Mouse (Mus musculus) erythroblast, embryonic 14.5 days (primary cell): ENCODE data around the gene Aldh1a1. TPM values are rescaled to one million over a fixed set of nuclear protein-coding genes. Genes with fewer than 3 reads are reported as not detected.
"Not testable (repeated sequence)": the region's sequence is repeated elsewhere in the genome, so short reads cannot be mapped to it uniquely, and the experiment has no call there.

ENCODE experiments used
- H3K27me3 ChIP-seq: 2 replicates; pipeline ENCODE4 v1.6.1; 2012; ENCODE audit warnings: inconsistent platforms; ENCODE audit not compliant: control insufficient read depth
- H3K36me3 ChIP-seq: 2 replicates; pipeline ENCODE4 v1.6.1; 2012; ENCODE audit warnings: mild to moderate bottlenecking, inconsistent platforms; ENCODE audit not compliant: control insufficient read depth
- H3K4me1 ChIP-seq: 2 replicates; pipeline ENCODE4 v1.6.1; 2012; ENCODE audit warnings: inconsistent platforms; ENCODE audit not compliant: control insufficient read depth
- H3K4me3 ChIP-seq: replicated peaks from 2 replicates; pipeline ENCODE3; 2012; ENCODE audit warnings: moderate library complexity, mild to moderate bottlenecking, inconsistent platforms
- H3K9me3 ChIP-seq: 2 replicates; pipeline ENCODE4 v1.6.1; 2012; ENCODE audit warnings: low read length, inconsistent platforms, mixed read lengths; ENCODE audit not compliant: control insufficient read depth
- GATA1 ChIP-seq: IDR thresholded peaks from 2 replicates; pipeline ENCODE4 v1.6.1; 2012; ENCODE audit warnings: low read length, inconsistent platforms, mixed read lengths
- TAL1 ChIP-seq: IDR thresholded peaks from 3 replicates; pipeline ENCODE4 v1.6.1; 2012; ENCODE audit warnings: low read length, inconsistent platforms, mixed read lengths
- polyA plus RNA-seq: library from polyadenylated mRNA; stranded (reverse); fragments of >175 nt; gene quantifications from 2 replicates; pipeline ENCODE4 v1.2.3, GENCODE M21; 2012

Gene Aldh1a1
- polyA plus RNA-seq, 1 experiment = not detected

- Histone ChIP-seq H3K27me3 (no peaks in the 10 kb centered on the region), H3K9me3 (no peaks in the 10 kb centered on the region), H3K4me1 (no peaks in the 10 kb centered on the region), H3K36me3 (no peaks in the 10 kb centered on the region), H3K4me3 (no peak overlapping the region)
- no peak for TF ChIP-seq TAL1
- no peak for TF ChIP-seq GATA1
Measured at GRCm38 (mm10) chr19:20614252-20614930, 121.9 kb downstream of the Aldh1a1 start.

- no peaks in the 10 kb centered on the region for H3K27me3 ChIP-seq
- no peaks in the 10 kb centered on the region for H3K36me3 ChIP-seq
- H3K4me1 ChIP-seq = no peaks in the 10 kb centered on the region
- TF ChIP-seq TAL1 (no peak), GATA1 (no peak)
- no peak overlapping the region for H3K4me3 ChIP-seq
- H3K9me3 ChIP-seq = no peaks in the 10 kb centered on the region
Measured at GRCm38 (mm10) chr19:20622434-20622833, 129.9 kb downstream of the Aldh1a1 start.

- H3K4me1 ChIP-seq = no peaks in the 10 kb centered on the region
- no peaks in the 10 kb centered on the region for H3K9me3 ChIP-seq
- no peak overlapping the region for H3K4me3 ChIP-seq
- H3K27me3 ChIP-seq = no peaks in the 10 kb centered on the region
- TF ChIP-seq TAL1 (no peak), GATA1 (no peak)
- no peaks in the 10 kb centered on the region for H3K36me3 ChIP-seq
Measured at GRCm38 (mm10) chr19:20623416-20623815, 130.9 kb downstream of the Aldh1a1 start.

GRCm38 (mm10) chr19:20631020-20631419 is 138.5 kb downstream of the Aldh1a1 start:
- TF ChIP-seq TAL1 = no peak
- TF ChIP-seq GATA1 = no peak
- Histone ChIP-seq H3K36me3 (no peaks in the 10 kb centered on the region), H3K27me3 (no peaks in the 10 kb centered on the region), H3K4me3 (no peak overlapping the region), H3K4me1 (no peaks in the 10 kb centered on the region), H3K9me3 (no peaks in the 10 kb centered on the region)

GRCm38 (mm10) chr19:20633876-20634691 is 141.6 kb downstream of the Aldh1a1 start:
- TF ChIP-seq GATA1 = no peak
- no peak for TF ChIP-seq TAL1

DNA sequence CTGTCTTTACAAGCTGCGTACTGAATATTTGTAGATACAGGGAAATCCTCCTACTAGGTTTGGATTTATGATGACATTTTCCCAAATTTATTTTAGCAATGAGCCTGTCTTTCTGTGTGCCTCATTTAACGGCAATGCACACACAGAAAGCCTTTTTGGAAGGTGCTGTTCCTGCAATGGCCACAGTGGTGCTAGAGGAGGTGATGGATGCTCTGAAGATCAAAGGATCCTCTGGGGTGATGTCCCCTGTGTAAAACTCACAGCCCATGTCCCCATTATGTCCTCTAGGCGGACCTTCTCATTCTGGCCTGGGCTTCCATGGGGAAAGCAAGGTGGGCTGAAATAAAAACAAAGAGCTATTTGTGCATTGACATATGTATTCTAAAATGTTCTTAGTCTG is 151.8 kb downstream of the Aldh1a1 start:
- Histone ChIP-seq H3K27me3 (no peaks in the 10 kb centered on the region), H3K36me3 (no peaks in the 10 kb centered on the region), H3K4me3 (no peak overlapping the region), H3K9me3 (no peaks in the 10 kb centered on the region), H3K4me1 (no peaks in the 10 kb centered on the region)
- TF ChIP-seq TAL1 (no peak), GATA1 (no peak)

More at GRCm38 (mm10) chr19:20633876-20634691, 141.6 kb downstream of the Aldh1a1 start:
- Histone ChIP-seq H3K9me3 (no peaks in the 10 kb centered on the region), H3K27me3 (no peaks in the 10 kb centered on the region), H3K4me3 (no peak overlapping the region), H3K4me1 (no peaks in the 10 kb centered on the region), H3K36me3 (no peaks in the 10 kb centered on the region)

DNA sequence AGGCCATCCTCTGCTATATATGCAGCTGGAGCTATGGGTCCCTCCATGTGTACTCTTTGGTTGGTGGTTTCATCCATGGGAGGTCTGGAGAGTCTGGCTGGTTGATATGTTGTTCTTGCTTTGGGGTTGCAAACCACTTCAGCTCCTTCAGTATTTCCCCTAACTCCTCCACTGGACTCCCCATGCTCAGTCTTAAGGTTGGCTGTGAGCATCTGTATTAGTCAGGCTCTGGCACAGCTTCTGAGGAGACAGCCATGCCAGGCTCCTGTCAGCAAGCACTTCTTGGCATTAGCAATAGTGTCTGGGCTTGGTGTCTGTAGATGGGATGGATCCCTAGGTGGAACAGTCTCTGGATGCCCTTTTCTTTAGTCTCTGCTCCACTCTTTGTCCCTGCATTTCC is 155.0 kb downstream of the Aldh1a1 start:
- H3K4me3 ChIP-seq, H3K27me3 ChIP-seq: not testable (repeated sequence)

GRCm38 (mm10) chr19:20650008-20650407 is 157.5 kb downstream of the Aldh1a1 start:
- Histone ChIP-seq H3K4me3 (no peak overlapping the region), H3K27me3 (no peaks in the 10 kb centered on the region), H3K36me3 (no peaks in the 10 kb centered on the region), H3K4me1 (no peaks in the 10 kb centered on the region), H3K9me3 (no peaks in the 10 kb centered on the region)
- TF ChIP-seq GATA1 (no peak), TAL1 (no peak)

More for the DNA sequence above, 155.0 kb downstream of the Aldh1a1 start:
- H3K36me3 ChIP-seq, H3K9me3 ChIP-seq, H3K4me1 ChIP-seq: not testable (repeated sequence)

- Histone ChIP-seq H3K36me3 (no peaks in the 10 kb centered on the region), H3K4me3 (no peak overlapping the region), H3K27me3 (no peaks in the 10 kb centered on the region), H3K4me1 (no peaks in the 10 kb centered on the region), H3K9me3 (no peaks in the 10 kb centered on the region)
- TF ChIP-seq TAL1 (no peak), GATA1 (no peak)
Measured at GRCm38 (mm10) chr19:20653082-20653676, 160.7 kb downstream of the Aldh1a1 start.
